Mouse (Mus musculus): ENCODE data around the gene Trim8. TPM values are rescaled to one million over a fixed set of nuclear protein-coding genes. Genes with fewer than 3 reads are reported as not detected.

Trim8 gene
- polyA plus RNA-seq, 1 experiment: 42.3 TPM

DNA sequence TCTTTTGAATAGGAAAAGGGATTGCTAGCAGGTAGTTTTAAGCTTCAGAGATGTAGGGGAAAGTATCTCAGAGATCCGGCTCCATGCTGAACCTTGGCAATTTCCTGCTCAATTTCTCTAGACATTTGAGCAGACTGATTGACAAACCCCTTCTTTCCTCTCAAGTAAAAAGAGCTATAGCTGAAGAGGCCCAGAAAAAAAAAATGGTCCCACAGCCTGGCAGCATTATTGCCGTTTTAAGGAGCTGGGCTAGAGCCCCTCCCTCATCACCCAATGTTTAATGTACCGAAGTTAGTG, 2.0 kb upstream of the Trim8 start:
- peak overlapping the region; percentile 93 for H3K4me2 ChIP-seq (ENCODE audit: low read depth)
- H3K79me2 ChIP-seq (ENCODE audit: control insufficient read depth, insufficient read depth): peaks cover 15% of the 10 kb centered on the region
- no peak for TF ChIP-seq POLR2AphosphoS2 (IDR thresholded peaks at IDR 0.05; ENCODE audit: insufficient read length, low read depth)
- no peak for TF ChIP-seq POLR2A (IDR thresholded peaks at IDR 0.05; ENCODE audit: insufficient read length, low read depth)
- TF ChIP-seq E2F4 (IDR thresholded peaks at IDR 0.05; ENCODE audit: insufficient read depth): no peak
- no peaks in the 10 kb centered on the region for H3K27me3 ChIP-seq (ENCODE audit: control insufficient read depth, insufficient read depth, insufficient read length)
- H3K36me3 ChIP-seq (ENCODE audit: control insufficient read depth, insufficient read depth): no peaks in the 10 kb centered on the region
- peak overlapping the region; percentile 99 for H3K4me3 ChIP-seq
- H3ac ChIP-seq (ENCODE audit: control insufficient read depth, insufficient read length): peak overlapping the region; percentile 85

DNA sequence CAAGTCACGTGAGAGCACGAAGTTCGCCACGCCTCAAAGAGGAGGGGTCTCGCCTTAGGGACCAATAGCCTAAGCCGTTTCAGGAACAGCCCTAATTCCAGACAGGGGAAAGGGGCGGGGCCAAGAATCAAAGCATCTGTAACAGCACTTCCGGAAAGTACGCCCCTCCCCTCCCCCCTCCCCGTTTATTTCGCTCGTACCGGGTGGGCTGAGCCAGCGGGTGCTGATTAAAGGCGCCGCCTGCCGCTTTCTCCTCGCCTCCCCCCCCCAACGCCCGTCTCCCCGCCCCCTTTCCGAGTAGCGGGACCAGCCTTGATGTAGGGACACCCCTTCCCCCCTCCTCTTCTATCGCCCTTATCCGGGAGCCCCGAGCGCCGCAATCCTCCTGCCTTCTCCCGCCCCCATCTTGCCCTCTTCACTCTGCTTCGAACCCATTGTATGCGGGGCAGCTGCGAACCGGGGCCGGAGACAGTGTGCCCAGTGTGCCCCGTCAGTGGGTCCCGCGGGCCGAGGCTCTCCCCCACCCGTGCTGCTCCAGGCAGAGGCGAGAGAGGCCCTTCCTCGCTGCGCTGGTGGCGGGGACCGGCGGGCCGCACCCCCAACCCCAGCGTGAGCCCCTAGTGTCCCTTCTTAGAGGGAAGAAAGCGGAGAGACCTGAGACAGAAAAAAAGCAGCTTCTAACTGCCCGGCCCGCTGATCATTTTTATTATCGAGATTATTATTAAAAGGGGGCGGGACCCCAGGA, 1.5 kb upstream of the Trim8 start:
- Histone ChIP-seq H3ac (ENCODE audit: control insufficient read depth, insufficient read length) (peak overlapping the region; percentile 85), H3K4me2 (ENCODE audit: low read depth) (peak overlapping the region; percentile 93), H3K79me2 (ENCODE audit: control insufficient read depth, insufficient read depth) (peaks cover 20% of the 10 kb centered on the region), H3K4me3 (peak overlapping the region; percentile 99), H3K36me3 (ENCODE audit: control insufficient read depth, insufficient read depth) (peaks cover 3% of the 10 kb centered on the region), H3K27me3 (ENCODE audit: control insufficient read depth, insufficient read depth, insufficient read length) (no peaks in the 10 kb centered on the region)
- TF ChIP-seq SRF (IDR thresholded peaks at IDR 0.05; ENCODE audit: control insufficient read depth, insufficient read length, low read depth) (peak; percentile 60), CEBPB (IDR thresholded peaks at IDR 0.05; ENCODE audit: insufficient read depth, poor library complexity, severe bottlenecking) (no peak), E2F4 (IDR thresholded peaks at IDR 0.05; ENCODE audit: insufficient read depth) (no peak), TCF12 (IDR thresholded peaks at IDR 0.05; ENCODE audit: insufficient read depth, poor library complexity, severe bottlenecking) (no peak), TCF3 (IDR thresholded peaks at IDR 0.05; ENCODE audit: insufficient read length, low read depth) (no peak), MYOD1 (IDR thresholded peaks at IDR 0.05; ENCODE audit: control insufficient read depth in 1 of 3, insufficient read length in 2 of 3, low read depth in 2 of 3) (no peak), MAX (IDR thresholded peaks at IDR 0.05; ENCODE audit: low read depth) (no peak), POLR2AphosphoS2 (IDR thresholded peaks at IDR 0.05; ENCODE audit: insufficient read length, low read depth) (peak; percentile 88), POLR2A (IDR thresholded peaks at IDR 0.05; ENCODE audit: insufficient read length, low read depth) (peak; percentile 76), USF1 (IDR thresholded peaks at IDR 0.05; ENCODE audit: low read depth) (peak; percentile 97), MYOG (IDR thresholded peaks at IDR 0.05; ENCODE audit: control insufficient read depth in 1 of 3, insufficient read depth in 1 of 3, insufficient read length in 2 of 3, low read depth in 2 of 3) (peak in 2 of 3 experiments; percentile 13 to 38), REST (IDR thresholded peaks at IDR 0.05; ENCODE audit: insufficient read depth, insufficient read length) (no peak)

DNA sequence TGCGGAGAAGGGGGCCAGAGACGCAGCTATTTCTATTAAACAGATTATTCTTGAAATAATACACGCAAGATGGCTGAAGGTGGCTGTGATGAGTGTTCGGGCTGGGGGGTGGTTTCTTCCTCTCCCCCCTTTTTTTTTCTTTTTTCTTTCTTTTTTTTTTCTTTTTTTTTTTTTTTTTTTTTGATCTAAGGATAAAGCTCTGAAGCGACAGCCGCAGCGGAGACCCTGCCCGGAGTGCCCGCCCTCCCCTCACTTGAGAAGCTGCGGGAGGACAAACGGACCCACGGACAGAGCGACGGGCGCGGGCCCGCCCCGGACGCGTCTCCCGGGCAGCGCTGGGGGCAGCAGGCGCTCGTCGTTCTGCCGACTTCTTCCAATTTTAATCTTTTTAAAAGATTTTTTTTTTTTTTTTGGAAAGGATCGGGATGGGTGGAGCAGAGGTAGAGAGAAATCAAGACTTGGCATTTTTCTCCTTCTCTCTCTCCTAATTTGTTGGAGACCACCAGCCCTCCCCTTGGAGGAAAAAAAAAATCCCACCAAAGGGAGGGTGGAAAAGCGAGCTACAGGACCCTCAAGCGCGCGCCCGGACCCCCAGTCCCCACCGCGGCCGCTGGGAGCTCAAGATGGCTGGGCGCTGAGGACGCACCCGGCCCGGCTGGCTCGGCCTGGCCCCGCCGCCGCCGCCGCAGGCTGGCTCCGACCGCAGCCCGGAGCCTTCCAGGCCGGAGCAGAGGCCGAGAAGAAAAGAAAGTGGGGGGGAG, 741 bp upstream of the Trim8 start:
- Histone ChIP-seq H3ac (ENCODE audit: control insufficient read depth, insufficient read length) (peak overlapping the region; percentile 85), H3K79me2 (ENCODE audit: control insufficient read depth, insufficient read depth) (peaks cover 28% of the 10 kb centered on the region), H3K4me2 (ENCODE audit: low read depth) (peak overlapping the region; percentile 68), H3K27me3 (ENCODE audit: control insufficient read depth, insufficient read depth, insufficient read length) (no peaks in the 10 kb centered on the region), H3K36me3 (ENCODE audit: control insufficient read depth, insufficient read depth) (peaks cover 10% of the 10 kb centered on the region), H3K4me3 (peak overlapping the region; percentile 99)
- TF ChIP-seq MYOG (IDR thresholded peaks at IDR 0.05; ENCODE audit: control insufficient read depth in 1 of 3, insufficient read depth in 1 of 3, insufficient read length in 2 of 3, low read depth in 2 of 3) (no peak), CEBPB (IDR thresholded peaks at IDR 0.05; ENCODE audit: insufficient read depth, poor library complexity, severe bottlenecking) (no peak), MYOD1 (IDR thresholded peaks at IDR 0.05; ENCODE audit: control insufficient read depth in 1 of 3, insufficient read length in 2 of 3, low read depth in 2 of 3) (no peak), E2F4 (IDR thresholded peaks at IDR 0.05; ENCODE audit: insufficient read depth) (no peak), REST (IDR thresholded peaks at IDR 0.05; ENCODE audit: insufficient read depth, insufficient read length) (no peak), USF1 (IDR thresholded peaks at IDR 0.05; ENCODE audit: low read depth) (no peak), POLR2AphosphoS2 (IDR thresholded peaks at IDR 0.05; ENCODE audit: insufficient read length, low read depth) (peak; percentile 42), TCF12 (IDR thresholded peaks at IDR 0.05; ENCODE audit: insufficient read depth, poor library complexity, severe bottlenecking) (no peak), SRF (IDR thresholded peaks at IDR 0.05; ENCODE audit: control insufficient read depth, insufficient read length, low read depth) (no peak), TCF3 (IDR thresholded peaks at IDR 0.05; ENCODE audit: insufficient read length, low read depth) (no peak), POLR2A (IDR thresholded peaks at IDR 0.05; ENCODE audit: insufficient read length, low read depth) (peak; percentile 55)

DNA sequence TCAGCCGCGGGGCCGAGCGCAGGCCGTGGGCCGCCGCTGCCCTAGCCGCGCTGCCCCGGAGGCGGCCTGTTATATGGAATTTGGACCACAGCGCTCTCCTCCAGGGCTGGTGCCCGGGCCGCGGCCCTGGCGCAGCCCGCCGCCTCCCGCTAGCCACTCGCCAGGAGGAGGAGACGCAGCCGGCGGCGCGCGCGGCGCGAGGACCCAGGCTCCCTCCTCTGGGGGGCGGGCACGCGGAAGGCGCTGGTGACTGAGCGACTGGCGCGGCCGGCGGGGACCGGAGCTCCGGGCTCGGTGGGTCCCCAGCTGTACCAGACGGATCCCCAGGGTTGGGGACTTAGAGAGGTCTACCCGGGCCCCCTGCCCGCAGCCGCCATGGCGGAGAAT, 560 bp downstream of the Trim8 start:
- H3K27me3 ChIP-seq (ENCODE audit: control insufficient read depth, insufficient read depth, insufficient read length): no peaks in the 10 kb centered on the region
- H3K4me3 ChIP-seq: peak overlapping the region; percentile 99
- H3ac ChIP-seq (ENCODE audit: control insufficient read depth, insufficient read length): peak overlapping the region; percentile 85
- H3K4me2 ChIP-seq (ENCODE audit: low read depth): peak overlapping the region; percentile 37
- no peak for TF ChIP-seq MAX (IDR thresholded peaks at IDR 0.05; ENCODE audit: low read depth)
- no peak for TF ChIP-seq CEBPB (IDR thresholded peaks at IDR 0.05; ENCODE audit: insufficient read depth, poor library complexity, severe bottlenecking)
- TF ChIP-seq USF1 (IDR thresholded peaks at IDR 0.05; ENCODE audit: low read depth): no peak
- peak; percentile 26 for TF ChIP-seq POLR2A (IDR thresholded peaks at IDR 0.05; ENCODE audit: insufficient read length, low read depth)
- TF ChIP-seq TCF12 (IDR thresholded peaks at IDR 0.05; ENCODE audit: insufficient read depth, poor library complexity, severe bottlenecking): no peak
- TF ChIP-seq POLR2AphosphoS2 (IDR thresholded peaks at IDR 0.05; ENCODE audit: insufficient read length, low read depth): no peak
- no peak for TF ChIP-seq E2F4 (IDR thresholded peaks at IDR 0.05; ENCODE audit: insufficient read depth)
- peak in 1 of 3 experiments; percentile 20 for TF ChIP-seq MYOG (IDR thresholded peaks at IDR 0.05; ENCODE audit: control insufficient read depth in 1 of 3, insufficient read depth in 1 of 3, insufficient read length in 2 of 3, low read depth in 2 of 3)
- TF ChIP-seq REST (IDR thresholded peaks at IDR 0.05; ENCODE audit: insufficient read depth, insufficient read length): no peak
- TF ChIP-seq TCF3 (IDR thresholded peaks at IDR 0.05; ENCODE audit: insufficient read length, low read depth): no peak
- H3K79me2 ChIP-seq (ENCODE audit: control insufficient read depth, insufficient read depth): peaks cover 41% of the 10 kb centered on the region
- peaks cover 16% of the 10 kb centered on the region for H3K36me3 ChIP-seq (ENCODE audit: control insufficient read depth, insufficient read depth)
